Mouse (Mus musculus): ENCODE results near the gene Mthfd2. TPM values are rescaled to one million over a fixed set of nuclear protein-coding genes. Genes with fewer than 3 reads are reported as not detected.
A peak's percentile ranks its signal among the peaks of the same experiment; 100 is the strongest.

The Mthfd2 gene
- polyA plus RNA-seq, 1 experiment from 2014 or later: 58.7 TPM

DNA sequence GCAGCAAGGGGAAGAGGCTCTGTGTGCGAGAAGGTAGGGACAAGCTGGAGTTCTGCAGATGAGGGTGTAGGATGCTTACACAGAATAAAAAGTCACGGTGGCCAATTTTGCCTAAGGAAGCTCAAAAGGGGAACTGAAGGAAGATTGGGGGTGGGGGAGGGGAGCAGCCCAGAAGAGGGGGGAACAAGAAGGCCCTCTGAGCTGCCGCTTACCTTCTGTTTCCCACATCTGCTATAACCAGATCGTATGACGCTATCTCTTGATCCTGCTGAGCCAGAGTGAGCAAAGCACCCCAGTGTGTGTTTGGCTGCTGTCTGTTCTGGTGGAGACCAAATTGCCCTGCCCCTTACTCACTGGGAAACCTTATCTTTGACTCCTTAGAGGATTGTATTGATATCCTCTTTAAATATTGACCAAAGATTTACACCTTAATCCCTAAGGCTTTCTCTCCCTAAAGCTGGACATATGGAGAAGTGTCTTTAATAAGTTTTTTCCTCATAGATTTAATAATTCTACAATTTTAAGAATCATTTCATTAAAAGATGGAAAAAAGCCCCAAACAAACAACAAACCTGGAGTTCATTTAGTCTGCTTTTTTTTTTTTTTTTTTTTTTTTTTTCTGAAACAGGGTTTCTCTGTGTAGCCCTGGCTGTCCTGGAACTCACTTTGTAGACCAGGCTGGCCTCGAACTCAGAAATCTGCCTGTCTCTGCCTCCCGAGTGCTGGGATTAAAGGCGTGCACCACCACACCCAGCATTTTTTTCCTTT is 1.9 kb downstream of the Mthfd2 start:
- Histone ChIP-seq H3K4me3 (ENCODE audit: low read depth, low read length) (no peak overlapping the region), H3K36me3 (replicated peaks; ENCODE audit: control insufficient read depth, insufficient read depth, low read depth, low read length) (no peaks in the 10 kb centered on the region), H3K4me2 (ENCODE audit: low read depth, low read length) (no peak overlapping the region), H3K9me3 (replicated peaks; ENCODE audit: control insufficient read depth, low read length) (no peaks in the 10 kb centered on the region), H3K27me3 (ENCODE audit: control insufficient read depth, insufficient read depth, low read length) (no peaks in the 10 kb centered on the region), H3K4me1 (ENCODE audit: control insufficient read depth, insufficient read depth, low read length) (no peaks in the 10 kb centered on the region), H3K9ac (replicated peaks; ENCODE audit: low read length) (no peak overlapping the region), H3K27ac (replicated peaks; ENCODE audit: low read depth, low read length) (no peak overlapping the region)
- no peak for ATAC-seq (replicated peaks; ENCODE audit: insufficient number of reproducible peaks, low FRiP score, low TSS enrichment, low read depth)
- DNase-seq (ENCODE audit: low spot score): no peak
- 62% methylated on average over 8 of the region's 8 CpGs for WGBS

DNA sequence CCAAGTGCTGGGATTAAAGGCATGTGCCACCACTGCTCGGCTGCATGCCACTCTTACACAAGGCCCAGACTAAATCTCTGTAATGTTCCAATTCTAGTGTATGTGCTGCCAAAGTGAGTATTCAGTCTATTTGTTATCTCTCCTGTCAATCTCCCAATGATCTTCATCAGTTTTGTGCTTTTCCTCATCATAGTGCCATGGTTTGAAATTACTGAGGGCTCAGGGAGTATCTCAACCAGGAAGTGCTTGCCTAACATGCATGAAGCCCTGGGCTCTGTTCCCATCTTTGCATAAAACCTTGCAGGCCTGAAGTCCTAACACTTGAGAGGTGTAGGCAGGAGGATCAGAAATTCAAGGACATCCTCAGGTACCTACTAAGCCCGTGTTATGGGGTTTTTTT is 2.9 kb downstream of the Mthfd2 start:
- Histone ChIP-seq H3K9ac (replicated peaks; ENCODE audit: low read length) (no peak overlapping the region), H3K27me3 (ENCODE audit: control insufficient read depth, insufficient read depth, low read length) (no peaks in the 10 kb centered on the region), H3K9me3 (replicated peaks; ENCODE audit: control insufficient read depth, low read length) (no peaks in the 10 kb centered on the region), H3K36me3 (replicated peaks; ENCODE audit: control insufficient read depth, insufficient read depth, low read depth, low read length) (no peaks in the 10 kb centered on the region), H3K4me2 (ENCODE audit: low read depth, low read length) (no peak overlapping the region), H3K4me1 (ENCODE audit: control insufficient read depth, insufficient read depth, low read length) (no peaks in the 10 kb centered on the region), H3K4me3 (ENCODE audit: low read depth, low read length) (no peak overlapping the region), H3K27ac (replicated peaks; ENCODE audit: low read depth, low read length) (no peak overlapping the region)
- DNase-seq (ENCODE audit: low spot score): no peak
- 68% methylated on average over 2 of the region's 2 CpGs for WGBS
- no peak for ATAC-seq (replicated peaks; ENCODE audit: insufficient number of reproducible peaks, low FRiP score, low TSS enrichment, low read depth)

DNA sequence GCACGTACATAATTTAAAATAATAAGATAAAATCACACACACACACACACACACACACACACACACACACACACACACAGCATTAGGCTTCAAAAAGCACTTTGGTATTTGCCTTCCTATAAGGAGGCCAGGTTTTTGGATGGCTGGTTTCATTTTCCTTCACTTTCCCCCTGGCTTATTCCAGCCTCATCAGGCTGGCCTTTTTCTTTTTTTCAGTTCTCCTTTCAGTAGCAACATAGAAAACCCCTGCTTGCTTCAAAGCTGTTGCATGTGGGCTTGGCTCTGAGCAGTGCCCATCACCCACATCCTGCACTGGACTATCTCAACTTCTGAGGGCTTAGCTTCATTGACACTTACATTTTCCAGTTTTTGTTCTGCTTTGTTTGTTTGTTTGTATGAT is 3.8 kb downstream of the Mthfd2 start:
- H3K4me1 ChIP-seq (ENCODE audit: control insufficient read depth, insufficient read depth, low read length): no peaks in the 10 kb centered on the region
- no peak overlapping the region for H3K4me2 ChIP-seq (ENCODE audit: low read depth, low read length)
- H3K27ac ChIP-seq (replicated peaks; ENCODE audit: low read depth, low read length): no peak overlapping the region
- WGBS: 69% methylated on average over 1 of the region's 1 CpGs
- no peaks in the 10 kb centered on the region for H3K9me3 ChIP-seq (replicated peaks; ENCODE audit: control insufficient read depth, low read length)
- DNase-seq (ENCODE audit: low spot score): no peak
- no peaks in the 10 kb centered on the region for H3K27me3 ChIP-seq (ENCODE audit: control insufficient read depth, insufficient read depth, low read length)
- H3K9ac ChIP-seq (replicated peaks; ENCODE audit: low read length): no peak overlapping the region
- no peak for ATAC-seq (replicated peaks; ENCODE audit: insufficient number of reproducible peaks, low FRiP score, low TSS enrichment, low read depth)
- H3K4me3 ChIP-seq (ENCODE audit: low read depth, low read length): no peak overlapping the region
- no peaks in the 10 kb centered on the region for H3K36me3 ChIP-seq (replicated peaks; ENCODE audit: control insufficient read depth, insufficient read depth, low read depth, low read length)

DNA sequence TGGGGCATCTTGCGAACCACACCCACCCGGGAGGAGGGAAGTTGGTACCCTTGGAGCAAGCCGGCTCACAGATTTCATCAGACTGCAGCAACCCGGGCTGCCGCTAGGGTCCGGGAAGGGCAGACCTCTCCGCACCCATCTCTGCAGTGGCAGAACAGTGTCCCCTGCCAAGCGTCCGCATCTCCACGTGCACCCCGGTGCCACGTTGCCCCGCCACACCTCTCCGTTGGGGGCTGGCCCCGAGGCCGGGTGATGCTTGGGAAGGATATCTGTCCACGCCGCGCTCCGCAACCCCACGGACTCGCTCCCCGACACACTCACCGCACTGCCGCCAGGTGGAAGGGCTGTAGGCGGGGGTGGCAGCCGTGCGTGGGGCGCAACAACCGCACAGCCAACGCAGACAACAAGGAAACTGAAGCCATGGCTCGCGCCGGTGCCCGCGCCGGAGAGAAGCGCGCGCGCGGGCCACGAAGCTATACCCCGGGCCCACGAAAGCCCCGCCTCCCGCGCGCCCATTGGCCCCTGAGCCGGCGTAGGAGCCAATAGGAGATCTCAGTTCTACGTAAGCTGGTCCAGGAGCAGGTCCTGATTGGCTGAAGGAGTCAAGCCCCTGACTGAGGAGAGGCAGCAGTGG is 8.5 kb downstream of the Mthfd2 start:
- under 1% methylated on average over 52 of the region's 52 CpGs for WGBS
- Histone ChIP-seq H3K4me2 (ENCODE audit: low read depth, low read length) (peak overlapping the region; percentile 78), H3K4me3 (ENCODE audit: low read depth, low read length) (peak overlapping the region; percentile 96)

DNA sequence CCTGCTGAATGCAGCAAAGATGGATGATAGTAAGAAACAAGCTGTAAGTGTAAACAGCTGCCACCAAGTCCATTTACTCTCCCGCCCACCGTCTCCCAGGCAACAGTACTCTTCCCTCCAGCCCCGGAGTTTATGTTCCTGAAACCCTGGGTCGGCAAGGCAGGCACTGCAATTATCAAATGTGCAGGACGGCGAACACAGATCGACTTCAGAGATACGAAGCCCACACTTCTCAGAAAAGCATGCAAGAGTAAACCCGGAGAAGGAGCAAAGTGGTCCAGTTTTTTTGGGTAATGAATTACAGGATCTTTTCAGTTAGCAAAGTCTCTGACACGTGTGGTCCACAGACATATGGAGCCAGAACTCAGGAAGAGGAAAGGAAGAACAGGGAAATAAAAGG is 9.7 kb downstream of the Mthfd2 start:
- 0 out of 2 replicates have a peak overlapping the region, but pooled peaks have one; percentile 5 for H3K9ac ChIP-seq (replicated peaks; ENCODE audit: low read length)
- peak; percentile 76 for DNase-seq (ENCODE audit: low spot score)

More for the DNA sequence above, 8.5 kb downstream of the Mthfd2 start:
- DNase-seq (ENCODE audit: low spot score): peak; percentile 96
- Histone ChIP-seq H3K9ac (replicated peaks; ENCODE audit: low read length) (peak overlapping the region; percentile 90), H3K36me3 (replicated peaks; ENCODE audit: control insufficient read depth, insufficient read depth, low read depth, low read length) (no peaks in the 10 kb centered on the region), H3K27me3 (ENCODE audit: control insufficient read depth, insufficient read depth, low read length) (no peaks in the 10 kb centered on the region), H3K27ac (replicated peaks; ENCODE audit: low read depth, low read length) (peak overlapping the region; percentile 56), H3K4me1 (ENCODE audit: control insufficient read depth, insufficient read depth, low read length) (no peaks in the 10 kb centered on the region), H3K9me3 (replicated peaks; ENCODE audit: control insufficient read depth, low read length) (no peaks in the 10 kb centered on the region)
- peak; percentile 97 for ATAC-seq (replicated peaks; ENCODE audit: insufficient number of reproducible peaks, low FRiP score, low TSS enrichment, low read depth)

DNA sequence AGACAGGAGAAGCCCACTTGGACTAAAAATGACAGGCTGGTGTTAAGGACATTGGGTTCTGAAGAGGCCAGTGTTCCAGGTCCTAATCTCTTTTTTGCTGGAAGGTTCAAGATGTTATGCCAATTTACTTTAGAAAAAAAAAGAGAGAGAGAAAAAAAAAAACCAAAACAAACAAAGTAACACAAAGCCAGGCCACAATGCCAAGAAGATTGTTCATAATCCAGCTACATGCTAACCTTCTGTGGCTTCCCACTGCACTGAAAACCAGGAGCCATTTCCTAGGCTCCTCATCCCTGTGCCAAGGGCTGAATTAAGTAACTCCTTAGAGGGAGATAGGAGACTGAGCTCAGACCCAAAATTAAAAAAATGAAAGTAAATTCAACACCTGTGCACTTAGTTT is 10.4 kb downstream of the Mthfd2 start:
- no peak overlapping the region for H3K4me2 ChIP-seq (ENCODE audit: low read depth, low read length)
- no peak overlapping the region for H3K4me3 ChIP-seq (ENCODE audit: low read depth, low read length)

More for the DNA sequence above, 9.7 kb downstream of the Mthfd2 start:
- Histone ChIP-seq H3K4me2 (ENCODE audit: low read depth, low read length) (peak overlapping the region; percentile 36), H3K36me3 (replicated peaks; ENCODE audit: control insufficient read depth, insufficient read depth, low read depth, low read length) (peaks cover 4% of the 10 kb centered on the region), H3K4me3 (ENCODE audit: low read depth, low read length) (peak overlapping the region; percentile 17; the same call in 1 of the 2 replicates), H3K27me3 (ENCODE audit: control insufficient read depth, insufficient read depth, low read length) (no peaks in the 10 kb centered on the region), H3K9me3 (replicated peaks; ENCODE audit: control insufficient read depth, low read length) (no peaks in the 10 kb centered on the region), H3K4me1 (ENCODE audit: control insufficient read depth, insufficient read depth, low read length) (no peaks in the 10 kb centered on the region), H3K27ac (replicated peaks; ENCODE audit: low read depth, low read length) (no peak overlapping the region)
- WGBS: 9% methylated on average over 10 of the region's 10 CpGs
- no peak for ATAC-seq (replicated peaks; ENCODE audit: insufficient number of reproducible peaks, low FRiP score, low TSS enrichment, low read depth)

DNA sequence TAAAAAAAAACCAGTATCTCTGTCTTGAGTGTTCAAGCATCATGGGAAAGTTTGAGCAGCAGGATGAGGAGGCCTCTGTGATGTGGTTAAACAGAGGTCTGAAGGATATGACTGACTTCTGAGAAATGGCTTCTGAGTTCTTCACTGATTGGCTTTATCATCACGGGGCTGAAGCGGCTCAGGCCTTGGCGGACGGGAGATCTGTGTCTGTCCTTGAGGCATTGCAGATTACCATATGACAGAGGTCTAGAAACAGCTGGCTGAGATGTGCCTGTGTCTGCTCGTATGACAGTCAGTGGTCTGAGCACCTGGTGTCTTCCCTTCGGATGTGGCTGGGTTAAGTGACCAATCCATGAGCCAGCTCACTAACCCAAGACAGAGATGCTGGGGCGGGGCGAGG is 13.2 kb downstream of the Mthfd2 start:
- Histone ChIP-seq H3K9ac (replicated peaks; ENCODE audit: low read length) (no peak overlapping the region), H3K9me3 (replicated peaks; ENCODE audit: control insufficient read depth, low read length) (no peaks in the 10 kb centered on the region), H3K4me3 (ENCODE audit: low read depth, low read length) (no peak overlapping the region), H3K27me3 (ENCODE audit: control insufficient read depth, insufficient read depth, low read length) (no peaks in the 10 kb centered on the region), H3K4me1 (ENCODE audit: control insufficient read depth, insufficient read depth, low read length) (no peaks in the 10 kb centered on the region), H3K36me3 (replicated peaks; ENCODE audit: control insufficient read depth, insufficient read depth, low read depth, low read length) (peaks cover 6% of the 10 kb centered on the region), H3K4me2 (ENCODE audit: low read depth, low read length) (no peak overlapping the region), H3K27ac (replicated peaks; ENCODE audit: low read depth, low read length) (no peak overlapping the region)
- no peak for DNase-seq (ENCODE audit: low spot score)
- ATAC-seq (replicated peaks; ENCODE audit: insufficient number of reproducible peaks, low FRiP score, low TSS enrichment, low read depth): no peak
- WGBS: 90% methylated on average over 8 of the region's 8 CpGs

More for the DNA sequence above, 10.4 kb downstream of the Mthfd2 start:
- Histone ChIP-seq H3K9me3 (replicated peaks; ENCODE audit: control insufficient read depth, low read length) (no peaks in the 10 kb centered on the region), H3K36me3 (replicated peaks; ENCODE audit: control insufficient read depth, insufficient read depth, low read depth, low read length) (peaks cover 4% of the 10 kb centered on the region), H3K27me3 (ENCODE audit: control insufficient read depth, insufficient read depth, low read length) (no peaks in the 10 kb centered on the region), H3K4me1 (ENCODE audit: control insufficient read depth, insufficient read depth, low read length) (no peaks in the 10 kb centered on the region), H3K27ac (replicated peaks; ENCODE audit: low read depth, low read length) (no peak overlapping the region), H3K9ac (replicated peaks; ENCODE audit: low read length) (no peak overlapping the region)
- no peak for ATAC-seq (replicated peaks; ENCODE audit: insufficient number of reproducible peaks, low FRiP score, low TSS enrichment, low read depth)
- no peak for DNase-seq (ENCODE audit: low spot score)

DNA sequence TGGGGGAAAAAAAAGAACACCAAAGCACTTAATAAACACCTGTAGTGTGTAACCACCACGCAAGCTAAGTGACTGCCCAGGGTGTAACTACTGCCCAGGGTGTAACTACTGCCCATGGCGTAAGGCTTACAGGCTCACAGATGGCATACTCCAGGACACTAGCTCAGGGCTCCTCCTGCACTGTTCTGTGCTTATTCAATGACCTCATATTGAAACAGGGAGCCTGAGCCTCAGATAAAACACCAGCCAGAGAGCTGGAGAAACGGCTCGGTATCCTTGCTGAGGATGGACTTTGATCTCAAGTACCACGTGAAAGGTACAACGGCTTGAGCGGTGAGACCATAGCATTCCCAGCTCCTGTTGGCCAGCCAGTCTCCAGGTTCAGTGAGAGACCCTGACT is 13.7 kb downstream of the Mthfd2 start:
- Histone ChIP-seq H3K36me3 (replicated peaks; ENCODE audit: control insufficient read depth, insufficient read depth, low read depth, low read length) (peaks cover 6% of the 10 kb centered on the region), H3K27me3 (ENCODE audit: control insufficient read depth, insufficient read depth, low read length) (no peaks in the 10 kb centered on the region), H3K27ac (replicated peaks; ENCODE audit: low read depth, low read length) (no peak overlapping the region), H3K4me1 (ENCODE audit: control insufficient read depth, insufficient read depth, low read length) (no peaks in the 10 kb centered on the region), H3K9me3 (replicated peaks; ENCODE audit: control insufficient read depth, low read length) (no peaks in the 10 kb centered on the region), H3K4me3 (ENCODE audit: low read depth, low read length) (no peak overlapping the region), H3K4me2 (ENCODE audit: low read depth, low read length) (no peak overlapping the region), H3K9ac (replicated peaks; ENCODE audit: low read length) (no peak overlapping the region)
- DNase-seq (ENCODE audit: low spot score) (no peak), ATAC-seq (replicated peaks; ENCODE audit: insufficient number of reproducible peaks, low FRiP score, low TSS enrichment, low read depth) (no peak)
- WGBS: 94% methylated on average over 7 of the region's 7 CpGs
